ENCODE assay signal across 16 mouse cellular contexts in genomic region chr3:58300213-58300612, GRCm38 (mm10).
"Had no signal": no experiment of that assay in that cellular context is flagged by ENCODE, and none has a peak within 500 bp of the region (broad histone marks: within the 10 kb centered on the region; RNA-seq: fewer than 3 reads in every experiment).

No protein-coding gene starts in this region.

- DNase-seq: retina, postnatal 1 day; right cerebral cortex, adult 18-20 months; right cerebral cortex, postnatal 14 days; right cerebral cortex, postnatal 25 days; right cerebral cortex, postnatal 4 days; spleen, adult 18-20 months; thymus, adult 18-20 months; thymus, adult 2 months; thymus, postnatal 14 days; thymus, postnatal 25 days; thymus, postnatal 36 days; thymus, postnatal 4 days had no signal

- H3K36me3 ChIP-seq: neural tube, embryonic 13.5 days; neural tube, embryonic 15.5 days; stomach, embryonic 15.5 days had no signal

- H3K9me3 ChIP-seq: neural tube, embryonic 13.5 days; neural tube, embryonic 15.5 days; stomach, embryonic 15.5 days had no signal

- H3K4me2 ChIP-seq: neural tube, embryonic 13.5 days; neural tube, embryonic 15.5 days; stomach, embryonic 15.5 days had no signal

- H3K9ac ChIP-seq: neural tube, embryonic 13.5 days; neural tube, embryonic 15.5 days; stomach, embryonic 15.5 days had no signal

- H3K27ac ChIP-seq: neural tube, embryonic 13.5 days; neural tube, embryonic 15.5 days; stomach, embryonic 15.5 days; stomach, postnatal 0 days had no signal

- H3K4me3 ChIP-seq: neural tube, embryonic 13.5 days; neural tube, embryonic 15.5 days; stomach, embryonic 15.5 days had no signal

- H3K4me1 ChIP-seq: stomach, embryonic 15.5 days had no signal

- H3K27me3 ChIP-seq: neural tube, embryonic 13.5 days; neural tube, embryonic 15.5 days; stomach, embryonic 15.5 days had no signal
